Mouse (Mus musculus): ENCODE measurements around the gene Rars.

Gene Rars

GRCm38 (mm10) chr11:35834022-35834760, at the start of gene Rars:
TSS of gene Rars (minus strand) at chr11:35834506.
- in situ Hi-C loops (cut with MboI, MseI), result loop anchor here (5.0 to 25.0 kb wide), 2 partner anchors 52 to 997 kb away; partner anchors contain the start of gene Spdl1

GRCm38 (mm10) chr11:35882777-35883176, 48.5 kb upstream of the Rars start:
- in situ Hi-C loops (cut with MboI, MseI), result no loop called here

DNA sequence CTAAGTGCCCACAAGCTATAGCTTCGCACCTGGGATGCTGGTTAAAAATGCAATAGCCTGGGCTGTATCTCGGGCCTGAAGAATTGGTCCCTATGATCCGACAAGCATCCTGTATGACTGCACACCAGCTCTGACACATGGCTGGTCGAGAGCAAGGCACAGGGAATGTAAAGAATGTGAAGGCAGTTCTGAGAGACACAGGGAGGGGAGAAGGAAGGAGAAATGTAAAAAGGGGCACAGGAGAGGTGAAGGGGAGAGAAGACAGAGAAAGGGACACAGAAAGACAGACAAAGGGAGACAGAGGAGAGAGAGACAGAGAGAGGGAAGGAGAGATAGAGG, 44.2 kb upstream of the Rars start:
- in situ Hi-C loops (cut with MboI, MseI), result no loop called here

GRCm38 (mm10) chr11:35877651-35878558, 43.6 kb upstream of the Rars start:
- in situ Hi-C loops (cut with MboI, MseI), result no loop called here

DNA sequence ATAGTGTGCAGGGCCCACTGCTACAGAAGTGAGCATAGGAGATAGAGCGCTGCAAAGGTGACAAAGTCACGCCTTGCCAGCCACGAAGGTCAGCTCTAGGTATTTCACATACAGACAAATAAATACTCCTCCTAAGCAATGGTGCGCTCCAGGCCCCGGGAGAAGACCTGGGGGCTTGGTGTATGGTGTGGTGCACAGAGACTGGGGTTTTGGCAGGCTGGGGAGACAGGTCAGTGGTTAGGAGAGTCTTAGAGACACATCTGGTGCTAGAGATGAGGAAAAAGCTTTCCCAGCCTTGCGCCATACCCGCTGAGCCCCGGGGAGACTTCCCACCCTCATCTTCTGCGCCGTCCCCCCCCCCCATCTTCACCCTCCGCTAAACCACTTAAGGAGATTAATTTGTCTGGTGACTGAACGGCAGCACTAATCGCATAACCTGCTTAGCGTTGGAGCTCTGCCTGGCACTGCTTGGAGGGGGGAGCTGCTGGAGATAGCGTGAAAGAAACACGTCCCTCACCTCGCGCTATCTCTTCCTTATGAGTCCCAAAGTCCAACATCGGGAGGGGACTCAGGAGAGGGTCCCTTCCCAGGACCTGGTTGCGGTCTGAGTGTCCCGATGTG, 39.4 kb upstream of the Rars start:
- in situ Hi-C loops (cut with MboI, MseI), result no loop called here

GRCm38 (mm10) chr11:35870961-35871360, 36.7 kb upstream of the Rars start:
- in situ Hi-C loops (cut with MboI, MseI), result no loop called here

GRCm38 (mm10) chr11:35866140-35866539, 31.8 kb upstream of the Rars start:
- in situ Hi-C loops (cut with MboI, MseI), result no loop called here

DNA sequence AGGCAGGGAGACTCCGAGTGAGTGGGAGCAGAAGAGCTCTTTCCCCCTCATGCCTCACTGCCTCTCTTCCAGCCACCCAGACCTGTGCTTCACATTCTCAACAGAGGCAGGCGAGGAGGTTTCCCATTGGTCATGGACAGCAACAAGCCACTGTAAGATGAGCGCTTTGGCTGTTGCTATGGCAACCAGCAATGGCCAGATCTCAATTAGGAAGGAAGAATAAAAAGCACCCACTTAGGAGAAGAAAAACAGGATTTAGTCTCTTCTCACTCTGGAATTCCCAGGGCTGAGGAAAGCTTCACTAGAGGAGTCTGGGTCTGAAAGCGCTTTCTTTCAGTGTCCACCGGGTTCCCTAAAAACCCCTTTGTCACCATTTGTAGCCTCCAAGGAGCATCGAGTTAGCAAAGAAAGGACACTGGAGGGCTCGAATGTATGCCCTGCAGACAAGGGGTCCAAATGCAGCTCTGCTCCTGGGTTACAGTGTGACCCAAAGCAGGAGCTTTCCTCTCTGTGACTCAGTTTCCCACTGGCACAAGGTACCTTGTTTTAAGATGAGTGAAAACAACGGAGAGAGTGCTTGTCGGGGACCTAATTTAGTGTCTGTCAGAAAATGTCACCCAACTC, 30.8 kb upstream of the Rars start:
- in situ Hi-C loops (cut with MboI, MseI), result no loop called here

- in situ Hi-C loops (cut with MboI, MseI), result no loop called here
Measured at GRCm38 (mm10) chr11:35863653-35864052, 29.3 kb upstream of the Rars start.

DNA sequence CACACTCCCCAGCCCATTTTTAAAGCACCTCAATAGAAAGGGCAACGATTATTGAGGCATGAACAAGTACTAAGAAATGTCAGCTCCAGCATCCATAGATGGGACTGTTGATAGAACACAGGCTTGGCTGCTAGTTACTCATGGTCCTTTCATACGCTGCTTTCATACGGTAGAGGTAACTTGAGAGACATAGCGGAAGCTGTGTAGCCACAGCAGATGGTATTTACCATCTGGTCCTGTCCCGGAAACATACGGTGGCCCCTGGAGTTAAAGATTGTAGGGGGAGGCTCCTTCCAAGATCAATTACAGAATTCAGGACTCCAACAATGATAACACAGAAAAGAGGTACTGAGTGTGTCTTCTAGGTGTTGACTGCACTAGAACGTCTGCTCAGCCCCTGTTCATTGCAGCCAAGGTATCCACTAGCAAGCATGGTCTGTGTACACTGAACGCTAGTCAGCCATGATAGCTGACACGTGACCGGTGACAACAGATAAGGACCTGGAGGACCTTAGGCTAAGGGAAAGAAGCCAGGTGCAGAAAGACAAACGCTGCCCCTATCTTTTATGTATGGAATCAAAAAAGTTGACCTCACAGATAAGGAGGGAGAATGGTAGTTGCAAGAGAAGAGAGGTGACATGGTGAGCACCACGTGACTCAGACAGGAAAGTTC, 23.2 kb upstream of the Rars start:
- in situ Hi-C loops (cut with MboI, MseI), result no loop called here

DNA sequence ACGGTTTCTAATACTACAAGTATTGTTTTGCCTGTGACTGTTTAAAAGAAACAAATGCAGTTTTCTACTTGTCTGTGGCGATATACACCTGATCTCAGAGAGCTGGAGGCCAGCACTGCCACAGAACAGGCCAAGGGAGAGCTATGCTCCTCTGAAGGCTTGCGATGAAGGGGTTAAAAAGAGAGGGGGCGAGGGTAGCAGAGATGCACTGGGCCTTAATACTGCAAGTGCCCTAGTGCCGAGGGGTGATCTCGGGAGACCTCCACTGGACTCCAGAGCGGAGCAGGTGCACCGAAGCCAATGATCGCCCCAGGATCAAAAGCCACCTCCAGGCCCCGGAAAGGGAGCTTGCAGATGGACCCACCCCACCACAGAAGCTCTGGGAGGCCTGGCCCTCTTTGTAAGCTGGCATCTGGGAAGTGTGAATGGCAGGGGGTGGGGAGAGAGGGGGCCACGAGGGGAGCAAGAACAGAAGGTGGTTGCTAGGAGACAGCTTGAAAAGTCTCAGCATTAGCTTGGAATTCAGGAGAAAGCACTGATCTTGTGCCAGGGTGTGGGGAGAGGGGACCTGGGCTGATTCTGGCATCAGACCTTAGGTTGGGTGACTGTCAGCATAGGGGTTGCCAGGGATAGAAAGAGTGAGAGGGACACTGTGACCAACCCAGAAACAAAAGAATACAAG, 22.2 kb upstream of the Rars start:
- in situ Hi-C loops (cut with MboI, MseI), result no loop called here

DNA sequence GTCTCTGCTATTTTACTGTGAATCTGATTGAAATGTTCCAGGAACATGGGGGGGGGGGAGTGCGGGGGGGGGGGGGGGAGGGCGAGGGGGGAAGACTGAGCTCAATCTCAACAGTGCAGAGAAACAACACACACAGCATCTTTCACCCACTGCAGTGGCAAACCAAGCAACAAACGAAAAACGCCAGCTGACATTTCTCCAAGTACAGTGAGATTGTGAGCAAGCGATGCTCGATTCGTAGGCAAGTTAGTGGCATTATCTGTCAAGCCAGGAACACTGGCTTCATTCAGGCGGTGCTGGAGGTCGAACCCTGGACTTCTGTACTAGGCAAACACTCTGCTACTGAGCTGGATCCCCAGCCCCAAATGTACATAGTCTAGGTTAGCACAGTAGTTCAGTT, 21.3 kb upstream of the Rars start:
- in situ Hi-C loops (cut with MboI, MseI), result no loop called here

GRCm38 (mm10) chr11:35854941-35855340, 20.6 kb upstream of the Rars start:
- in situ Hi-C loops (cut with MboI, MseI), result no loop called here

DNA sequence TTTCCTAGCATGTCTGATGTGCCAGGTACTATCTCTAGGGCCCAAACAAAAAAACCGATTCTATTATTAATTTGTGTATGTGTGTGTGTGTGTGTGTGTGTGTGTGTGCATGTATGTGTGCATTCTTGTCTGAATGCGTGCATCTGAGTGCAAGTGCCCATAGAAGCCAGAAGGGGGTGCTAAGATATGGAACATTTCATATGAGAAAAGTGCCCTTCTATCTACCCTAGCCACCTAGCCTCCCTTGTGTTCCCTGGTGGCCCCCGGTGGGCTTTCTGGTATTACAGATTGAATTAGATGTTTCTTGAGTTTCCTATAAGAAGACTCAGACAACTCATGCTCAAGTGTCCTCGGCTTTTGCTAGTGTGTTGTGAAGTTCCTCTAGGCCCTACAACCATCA, 19.3 kb upstream of the Rars start:
- in situ Hi-C loops (cut with MboI, MseI), result no loop called here

DNA sequence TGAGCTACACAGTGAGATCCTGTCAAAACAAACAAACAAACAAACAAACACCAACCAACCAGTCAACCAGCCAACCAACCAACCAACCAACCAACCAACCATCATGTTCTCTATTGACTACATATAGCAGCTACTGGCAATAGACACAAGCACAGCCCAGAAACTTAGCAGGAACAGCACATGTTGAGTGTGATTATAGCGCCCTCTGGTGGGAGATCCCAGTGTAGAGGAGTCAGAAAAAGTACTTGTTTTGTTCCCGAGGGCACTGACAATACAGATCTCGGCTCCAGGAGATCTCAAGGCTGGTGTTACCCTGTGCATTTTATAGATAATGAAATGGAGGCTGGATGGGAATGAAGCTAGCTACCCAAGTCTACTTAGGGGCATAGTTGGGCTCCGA, 18.4 kb upstream of the Rars start:
- in situ Hi-C loops (cut with MboI, MseI), result no loop called here

- in situ Hi-C loops (cut with MboI, MseI), result loop anchor here (25.0 kb wide), 1 partner anchor 1007 kb away; the partner anchor contains the start of gene Spdl1
Measured at GRCm38 (mm10) chr11:35844299-35844698, 10.0 kb upstream of the Rars start.

DNA sequence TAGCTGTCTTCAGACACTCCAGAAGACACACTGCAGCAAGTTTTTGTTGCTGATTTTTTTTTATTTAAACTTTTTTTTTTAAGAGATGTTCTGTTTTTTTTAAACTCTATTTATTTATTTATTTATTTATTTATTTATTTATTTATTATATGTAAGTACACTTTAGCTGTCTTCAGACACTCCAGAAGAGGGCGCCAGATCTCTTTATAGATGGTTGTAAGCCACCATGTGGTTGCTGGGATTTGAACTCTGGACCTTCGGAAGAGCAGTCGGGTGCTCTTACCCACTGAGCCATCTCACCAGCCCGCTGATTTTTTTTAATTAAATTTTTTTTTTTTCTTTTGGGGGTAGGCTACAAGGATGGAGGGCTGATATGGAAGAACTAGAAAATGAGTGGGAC, 8.3 kb upstream of the Rars start:
- in situ Hi-C loops (cut with MboI, MseI), result loop anchor here (25.0 kb wide), 1 partner anchor 1005 kb away; the partner anchor contains the start of gene Spdl1

- in situ Hi-C loops (cut with MboI, MseI), result loop anchor here (25.0 kb wide), 1 partner anchor 1005 kb away; the partner anchor contains the start of gene Spdl1
Measured at GRCm38 (mm10) chr11:35841738-35842325, 7.5 kb upstream of the Rars start.

- in situ Hi-C loops (cut with MboI, MseI), result loop anchor here (25.0 kb wide), 1 partner anchor 1004 kb away; the partner anchor contains the start of gene Spdl1
Measured at GRCm38 (mm10) chr11:35840806-35841205, 6.5 kb upstream of the Rars start.

DNA sequence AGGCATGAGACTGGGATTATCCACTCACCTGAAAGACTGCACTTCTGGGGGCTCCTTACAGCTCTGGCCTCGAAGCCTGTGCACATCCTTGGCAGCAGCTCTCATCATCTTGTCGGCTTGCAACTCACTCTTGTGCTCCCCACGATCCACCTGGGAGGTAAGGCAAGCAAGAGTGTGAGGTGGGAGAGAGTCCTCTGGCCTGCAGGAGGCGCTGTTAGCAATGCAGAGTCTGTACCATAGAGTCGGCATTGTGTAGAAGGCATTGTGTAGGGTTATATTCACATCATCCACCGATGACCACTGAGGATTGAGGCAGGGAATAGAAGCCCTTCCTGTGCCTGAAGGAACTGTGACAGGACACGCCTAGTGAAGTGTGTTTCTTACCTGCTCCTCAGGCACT, 6.0 kb upstream of the Rars start:
- in situ Hi-C loops (cut with MboI, MseI), result loop anchor here (25.0 kb wide), 1 partner anchor 1003 kb away; the partner anchor contains the start of gene Spdl1
